Mouse (Mus musculus) cortical plate, adult 2 months (tissue): ENCODE results near the gene Irf9.
A peak's percentile ranks its signal among the peaks of the same experiment; 100 is the strongest.

Experiments used
- CTCF ChIP-seq: fragments of 200-500 bp; IDR thresholded peaks from 2 replicates; pipeline ENCODE4 v1.5.1; 2011; ENCODE audit warnings: mild to moderate bottlenecking, control low read depth, low read length; ENCODE audit not compliant: insufficient read depth; ENCODE audit errors: extremely low read depth
- POLR2A ChIP-seq: fragments of 200-500 bp; IDR thresholded peaks from 2 replicates; pipeline ENCODE4 v1.6.1; 2011; ENCODE audit warnings: mild to moderate bottlenecking, low read length, control low read depth; ENCODE audit not compliant: insufficient read depth; ENCODE audit errors: extremely low read depth

DNA sequence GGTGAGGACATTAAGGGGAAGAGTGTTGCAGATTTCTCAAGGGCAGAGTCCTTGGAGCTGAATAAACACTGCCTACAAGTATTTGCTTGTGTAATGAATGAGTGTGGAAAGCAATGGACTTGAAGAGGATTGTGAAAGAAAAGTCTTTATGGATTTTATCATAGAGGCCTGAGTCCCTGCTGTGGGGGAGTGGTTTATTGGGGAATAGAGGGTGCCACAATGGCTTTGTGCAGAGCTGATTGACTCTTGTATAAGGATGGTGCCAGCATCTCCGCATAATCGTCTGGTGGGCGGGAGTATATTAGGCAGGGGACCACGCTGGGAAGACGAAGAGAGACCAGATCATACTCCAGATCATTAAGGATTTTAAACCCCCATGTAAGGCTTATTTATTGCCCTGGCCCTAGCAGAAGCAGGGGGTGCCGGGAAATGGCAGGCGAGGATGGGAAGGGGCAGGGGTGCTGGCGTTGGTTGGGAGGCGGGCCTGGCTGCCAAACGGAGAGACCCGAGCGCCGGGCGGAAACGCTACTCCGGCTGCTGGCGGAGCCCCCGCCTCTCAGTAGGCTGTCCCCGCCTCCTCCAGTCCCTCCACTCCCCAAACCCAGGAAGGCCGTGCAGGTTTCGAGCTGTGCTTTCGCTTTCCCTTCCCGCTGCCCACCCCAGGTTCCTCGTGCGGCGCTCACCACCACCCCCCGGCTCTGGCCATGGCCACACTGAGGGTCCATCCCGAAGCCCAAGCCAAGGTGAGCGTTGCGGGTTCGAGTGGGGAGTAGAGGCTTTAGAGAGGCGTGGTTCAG, 25.3 kb upstream of the Irf9 start, which contains the start of gene Psme1:
- TF ChIP-seq POLR2A (0 out of 2 replicates have a peak, but pooled peaks have one; percentile 14), CTCF (no peak)
